Mouse (Mus musculus) heart, embryonic 14.5 days (tissue): Measurements from ENCODE around the gene Arl8a. TPM values are rescaled to one million over a fixed set of nuclear protein-coding genes. Genes with fewer than 3 reads are reported as not detected.

ENCODE experiments used
- ATAC-seq: fragments of 200-750 bp; cut with Nextera tagmentation; 2 replicates; pipeline ENCODE4 v1.8.0; 2017; ENCODE audit warnings: low read depth, moderate TSS enrichment; ENCODE audit not compliant: insufficient number of reproducible peaks, insufficient read depth, low FRiP score
- H3K27ac ChIP-seq, 2 experiments: fragments of 200-500 bp in 1 of 2; fragments of 300-500 bp in 1 of 2; sonication (generic) in 1 of 2; replicated peaks in 1 of 2; 2 replicates each; pipeline ENCODE4 v1.5.1; 2012 to 2014; ENCODE audit warnings: low read depth in 2 of 2, low read length in 2 of 2, control low read depth in 1 of 2, mild to moderate bottlenecking in 1 of 2, mixed read lengths in 1 of 2; ENCODE audit not compliant: control insufficient read depth in 1 of 2, insufficient read depth in 1 of 2
- H3K27me3 ChIP-seq: fragments of 300-500 bp; sonication (generic); 2 replicates; pipeline ENCODE4 v1.6.1; 2014; ENCODE audit warnings: mild to moderate bottlenecking, low read length, control low read depth; ENCODE audit not compliant: control insufficient read depth, insufficient read depth
- H3K36me3 ChIP-seq: fragments of 300-500 bp; sonication (generic); 2 replicates; pipeline ENCODE4 v1.6.1; 2014; ENCODE audit warnings: mild to moderate bottlenecking, control low read depth, low read length, mixed read lengths; ENCODE audit not compliant: control insufficient read depth, insufficient read depth
- H3K4me1 ChIP-seq, 2 experiments: fragments of 200-500 bp in 1 of 2; fragments of 300-500 bp in 1 of 2; sonication (generic) in 1 of 2; 2 replicates each; pipeline ENCODE4 v1.6.1; 2012 to 2014; ENCODE audit warnings: low read length in 2 of 2, control low read depth in 1 of 2, mixed read lengths in 1 of 2; ENCODE audit not compliant: control insufficient read depth in 2 of 2, insufficient read depth in 2 of 2
- H3K4me2 ChIP-seq: fragments of 300-500 bp; sonication (generic); 2 replicates; pipeline ENCODE4 v1.6.1; 2014; ENCODE audit warnings: mild to moderate bottlenecking, low read length
- H3K4me3 ChIP-seq, 2 experiments: fragments of 200-500 bp in 1 of 2; fragments of 300-500 bp in 1 of 2; sonication (generic) in 1 of 2; 2 replicates each; pipeline ENCODE4 v1.5.1; 2012 to 2014; ENCODE audit warnings: low read length in 2 of 2, mild to moderate bottlenecking in 2 of 2, control low read depth in 1 of 2, low read depth in 1 of 2, moderate library complexity in 1 of 2; ENCODE audit not compliant: control insufficient read depth in 1 of 2, insufficient read depth in 1 of 2
- H3K9ac ChIP-seq: fragments of 300-500 bp; sonication (generic); 2 replicates; pipeline ENCODE4 v1.6.1; 2014; ENCODE audit warnings: mild to moderate bottlenecking, low read length
- H3K9me3 ChIP-seq: fragments of 300-500 bp; sonication (generic); 2 replicates; pipeline ENCODE4 v1.6.1; 2016; ENCODE audit warnings: low read length, control low read depth; ENCODE audit not compliant: control insufficient read depth
- WGBS: fragments of 180-500 bp; shearing (Covaris S2); extraction: QIAGEN DNeasy Blood & Tissue Kit; methylation state at CpG from one replicate; pipeline ENCODE4 v1.1.7; 2014; 5-methylcytosine and 5-hydroxymethylcytosine counted together
- polyA plus RNA-seq: library from polyadenylated mRNA; unstranded; fragments of >200 nt; fragmentation: Nextera tagmentation; extraction: Ambion mirVana; gene quantifications from 2 replicates; pipeline ENCODE4 v1.2.1, GENCODE M21; 2014

Arl8a gene
- polyA plus RNA-seq, 1 experiment from 2014 or later, result 37.2 TPM

DNA sequence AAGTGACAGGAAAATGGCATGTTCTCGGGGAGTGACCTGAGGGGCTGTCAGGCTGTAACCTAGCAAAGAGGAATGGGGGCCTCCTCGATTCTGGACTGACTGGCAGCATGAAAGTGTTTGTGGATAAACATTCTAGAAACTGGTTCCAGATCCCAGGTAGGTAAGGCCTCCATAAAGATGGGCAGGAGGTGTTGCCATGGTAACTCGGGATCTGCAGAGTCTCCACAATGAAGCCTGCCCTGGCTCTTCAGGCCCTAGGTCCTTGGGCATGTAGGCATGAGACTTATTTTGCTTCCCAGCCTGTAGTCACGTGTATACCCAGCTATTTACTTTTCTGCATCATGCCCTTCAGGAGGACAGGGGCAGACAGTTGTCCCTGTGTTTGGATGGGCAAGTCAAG, 34.7 kb downstream of the Arl8a start:
- Histone ChIP-seq H3K27ac (no peak overlapping the region), H3K4me1 (peaks cover 17 to 19% of the 10 kb centered on the region in 2 experiments; a peak in 2 of 4 replicates), H3K9ac (no peak overlapping the region), H3K27me3 (peaks cover 38% of the 10 kb centered on the region), H3K4me3 (no peak overlapping the region), H3K36me3 (no peaks in the 10 kb centered on the region), H3K4me2 (no peak overlapping the region), H3K9me3 (no peaks in the 10 kb centered on the region)
- no peak for ATAC-seq
- WGBS, result 65% methylated on average over 4 of the region's 4 CpGs

DNA sequence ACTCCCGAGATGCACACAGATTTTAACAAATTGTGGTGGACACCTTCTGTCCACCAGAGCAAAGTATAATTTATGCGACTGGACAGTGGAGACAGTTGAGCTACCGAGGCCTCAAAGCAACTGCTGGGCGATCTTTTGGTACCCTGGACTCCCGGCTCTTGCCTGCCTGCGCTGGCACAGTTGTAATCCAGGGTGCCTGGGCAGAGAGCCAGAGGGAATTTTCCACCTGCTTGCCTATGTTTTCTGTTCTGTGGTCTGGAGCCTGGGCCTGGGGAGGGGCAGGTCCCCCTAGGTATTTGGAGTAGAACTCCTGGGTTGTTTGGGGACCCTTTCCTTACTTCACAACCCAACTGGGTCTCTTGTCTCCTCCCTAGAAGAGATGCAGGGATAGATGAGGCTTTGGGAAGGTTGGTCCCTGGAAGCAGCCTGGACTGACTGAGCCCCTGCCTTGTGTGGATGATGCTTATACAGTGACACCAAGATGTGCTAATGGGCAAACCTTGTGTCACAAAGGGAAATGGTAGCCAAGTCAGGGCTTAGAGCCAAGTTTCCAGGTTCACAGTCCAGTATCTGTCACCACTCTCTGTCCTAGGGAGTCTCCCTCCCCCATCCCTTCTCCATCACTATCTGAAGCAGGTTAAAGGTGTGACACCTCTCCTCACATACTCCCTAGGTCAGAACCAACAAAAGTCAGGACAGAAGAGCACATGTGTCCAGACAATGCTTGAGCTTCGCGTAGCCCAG, 35.4 kb downstream of the Arl8a start:
- Histone ChIP-seq H3K4me2 (no peak overlapping the region), H3K36me3 (no peaks in the 10 kb centered on the region), H3K9me3 (no peaks in the 10 kb centered on the region), H3K27me3 (peaks cover 46% of the 10 kb centered on the region), H3K27ac (no peak overlapping the region), H3K4me3 (no peak overlapping the region), H3K9ac (no peak overlapping the region), H3K4me1 (peaks cover 17 to 19% of the 10 kb centered on the region in 2 experiments; a peak in 2 of 4 replicates)
- ATAC-seq, result no peak
- WGBS, result 62% methylated on average over 8 of the region's 8 CpGs

DNA sequence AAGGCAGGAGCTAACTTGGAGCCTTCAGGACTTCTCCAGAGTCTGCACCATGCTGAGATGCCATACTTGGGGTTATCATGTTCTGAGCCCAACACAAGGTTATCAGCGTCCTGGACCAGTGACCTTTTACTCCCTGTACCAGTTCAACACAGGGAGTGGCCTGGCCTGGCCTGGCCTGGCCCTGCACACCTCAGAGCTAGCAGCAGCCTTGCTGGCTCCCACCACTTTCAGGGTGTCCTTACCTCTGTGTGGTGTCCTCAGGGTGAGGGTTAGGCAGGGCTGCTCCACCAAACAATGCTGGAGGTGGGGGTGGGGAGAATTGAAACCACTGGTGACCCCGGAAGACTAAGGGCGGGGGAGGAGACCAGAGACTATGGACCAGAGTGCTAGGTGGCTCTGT, 36.4 kb downstream of the Arl8a start:
- WGBS, result 58% methylated on average over 3 of the region's 3 CpGs
- Histone ChIP-seq H3K36me3 (no peaks in the 10 kb centered on the region), H3K4me1 (peaks cover 17 to 19% of the 10 kb centered on the region in 2 experiments; a peak in 2 of 4 replicates), H3K4me3 (no peak overlapping the region), H3K9ac (no peak overlapping the region), H3K27me3 (peaks cover 47% of the 10 kb centered on the region), H3K4me2 (no peak overlapping the region), H3K27ac (no peak overlapping the region), H3K9me3 (no peaks in the 10 kb centered on the region)
- ATAC-seq, result no peak

DNA sequence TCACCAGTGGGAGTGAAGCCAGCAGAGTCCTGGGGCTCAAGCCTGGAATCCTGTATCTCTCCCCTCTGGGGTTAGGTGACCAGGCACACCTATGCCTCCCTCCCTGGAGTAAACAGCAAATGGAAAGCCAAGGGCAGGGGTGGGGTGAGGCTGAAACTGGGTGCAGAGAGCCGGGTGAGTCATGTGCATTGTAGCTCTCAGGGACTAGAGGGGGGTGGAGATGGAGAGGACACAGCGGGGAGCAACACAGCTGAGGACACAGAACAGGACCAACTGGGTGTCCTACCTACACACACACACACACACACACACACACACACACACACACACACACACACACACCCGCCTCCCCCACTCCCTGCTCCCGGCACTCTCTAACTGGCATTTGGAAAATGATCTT, 36.8 kb downstream of the Arl8a start:
- WGBS, result 89% methylated on average over 4 of the region's 4 CpGs
- Histone ChIP-seq H3K4me2 (no peak overlapping the region), H3K27me3 (peaks cover 42% of the 10 kb centered on the region)

DNA sequence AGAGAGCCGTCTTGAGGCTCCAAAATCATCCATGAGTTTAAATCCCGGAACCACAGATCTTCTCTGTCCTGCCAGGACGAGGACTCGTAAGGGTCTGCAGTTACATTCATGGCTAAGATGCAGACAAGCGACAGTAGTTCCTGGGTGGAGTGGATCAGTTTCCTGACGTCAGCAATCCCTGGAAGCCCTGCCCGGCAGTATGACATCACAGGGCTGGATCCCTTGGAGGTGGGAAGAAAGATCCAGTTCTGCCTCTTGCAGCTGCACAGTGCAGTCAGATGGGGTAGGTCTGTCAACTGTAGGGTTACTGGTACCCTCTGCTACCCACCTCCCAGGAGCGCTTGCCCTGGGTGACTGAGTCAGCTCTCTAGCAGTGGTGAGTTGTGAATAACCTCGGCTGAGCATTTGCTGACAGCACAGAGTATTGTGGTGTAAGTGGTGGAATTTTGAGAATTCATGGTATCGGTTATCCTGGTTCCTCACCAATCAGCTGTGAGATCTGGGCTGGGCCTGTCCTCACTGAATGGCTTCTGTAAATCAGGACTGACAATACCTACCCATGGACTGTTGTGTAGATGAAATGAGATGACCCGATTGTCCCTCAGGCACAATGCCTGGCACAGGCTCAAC, 37.4 kb downstream of the Arl8a start:
- Histone ChIP-seq H3K4me3 (no peak overlapping the region), H3K4me2 (no peak overlapping the region)
- ATAC-seq, result no peak

More for the DNA sequence above, 36.8 kb downstream of the Arl8a start:
- H3K27ac ChIP-seq, result no peak overlapping the region
- H3K4me3 ChIP-seq, result no peak overlapping the region
- no peaks in the 10 kb centered on the region for H3K36me3 ChIP-seq
- peaks cover 17 to 19% of the 10 kb centered on the region in 2 experiments; a peak in 2 of 4 replicates for H3K4me1 ChIP-seq
- no peak for ATAC-seq
- no peak overlapping the region for H3K9ac ChIP-seq
- no peaks in the 10 kb centered on the region for H3K9me3 ChIP-seq

DNA sequence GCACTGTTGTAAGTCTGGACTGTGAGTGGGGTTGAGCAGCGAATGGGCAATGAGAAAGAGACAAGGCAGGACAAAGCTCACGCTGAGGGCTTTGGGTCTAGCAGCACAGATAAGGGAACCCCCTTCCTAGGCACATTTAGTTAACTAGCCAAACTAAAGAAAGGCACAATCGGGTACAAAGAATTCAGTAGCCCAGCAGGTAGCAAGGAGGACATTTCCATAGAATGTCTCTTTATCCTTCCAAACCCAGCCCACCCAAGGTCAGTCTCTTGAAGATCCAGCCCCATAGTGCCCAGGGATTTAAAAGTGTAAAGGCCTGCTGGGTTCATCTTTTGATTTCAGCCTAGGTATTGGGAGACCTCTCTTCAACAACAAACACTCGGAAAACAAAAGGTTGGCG, 39.3 kb downstream of the Arl8a start:
- WGBS, result 54% methylated on average over 5 of the region's 5 CpGs
- H3K4me3 ChIP-seq, result no peak overlapping the region
- H3K4me2 ChIP-seq, result no peak overlapping the region
- no peak overlapping the region for H3K27ac ChIP-seq
- no peaks in the 10 kb centered on the region for H3K36me3 ChIP-seq
- ATAC-seq, result no peak
- H3K9ac ChIP-seq, result no peak overlapping the region
- H3K9me3 ChIP-seq, result no peaks in the 10 kb centered on the region
- H3K4me1 ChIP-seq, result peaks cover 17% of the 10 kb centered on the region in 2 experiments; a peak in 2 of 4 replicates
- H3K27me3 ChIP-seq, result peaks cover 42% of the 10 kb centered on the region

More for the DNA sequence above, 37.4 kb downstream of the Arl8a start:
- H3K4me1 ChIP-seq, result peaks cover 17 to 19% of the 10 kb centered on the region in 2 experiments; a peak in 2 of 4 replicates
- no peak overlapping the region for H3K9ac ChIP-seq
- 30% methylated on average over 11 of the region's 11 CpGs for WGBS
- peaks cover 42% of the 10 kb centered on the region for H3K27me3 ChIP-seq
- no peaks in the 10 kb centered on the region for H3K36me3 ChIP-seq
- H3K9me3 ChIP-seq, result no peaks in the 10 kb centered on the region
- no peak overlapping the region for H3K27ac ChIP-seq

DNA sequence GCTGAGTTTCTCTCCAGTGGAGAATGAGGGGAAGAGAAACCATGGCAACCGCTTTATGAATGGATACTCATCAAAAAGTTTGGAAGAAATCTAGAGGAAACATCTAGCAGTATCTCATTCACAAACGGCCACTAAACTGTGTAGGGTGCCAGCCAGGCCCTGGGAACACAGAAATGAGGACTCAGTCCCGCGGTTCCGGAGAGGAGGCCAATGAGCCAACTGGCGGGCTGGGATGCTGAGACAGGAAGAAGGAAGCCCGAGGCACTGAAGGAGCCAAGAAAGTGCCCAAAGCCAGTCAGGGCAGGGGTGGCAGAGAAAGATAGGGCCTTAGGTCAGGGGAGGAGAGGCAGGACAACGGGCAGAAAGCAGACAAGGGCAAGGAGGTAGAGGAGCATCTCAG, 39.8 kb downstream of the Arl8a start:
- Histone ChIP-seq H3K9me3 (no peaks in the 10 kb centered on the region), H3K27me3 (peaks cover 38% of the 10 kb centered on the region)
- WGBS, result 39% methylated on average over 8 of the region's 8 CpGs

More for the DNA sequence above, 39.8 kb downstream of the Arl8a start:
- Histone ChIP-seq H3K4me2 (no peak overlapping the region), H3K36me3 (no peaks in the 10 kb centered on the region), H3K4me1 (peaks cover 15 to 17% of the 10 kb centered on the region in 2 experiments; a peak in 2 of 4 replicates), H3K4me3 (no peak overlapping the region), H3K27ac (no peak overlapping the region), H3K9ac (no peak overlapping the region)
- no peak for ATAC-seq
